Mouse (Mus musculus): ENCODE results near the gene Sash3. TPM values are rescaled to one million over a fixed set of nuclear protein-coding genes. Genes with fewer than 3 reads are reported as not detected.

Gene Sash3
- polyA plus RNA-seq, 1 experiment, result not detected

GRCm38 (mm10) chrX:48153414-48153813 is 7.2 kb downstream of the Sash3 start:
- Histone ChIP-seq H3K4me1 (ENCODE audit: control insufficient read depth, insufficient read depth, low read length) (no peaks in the 10 kb centered on the region), H3K4me3 (ENCODE audit: insufficient read depth, low read depth, low read length) (no peak overlapping the region), H3K27ac (ENCODE audit: insufficient read depth, low read depth, low read length) (no peak overlapping the region)
- no peak for TF ChIP-seq CTCF (IDR thresholded peaks at IDR 0.05; ENCODE audit: insufficient read depth, low read depth, low read length)
- TF ChIP-seq POLR2A (IDR thresholded peaks at IDR 0.05; ENCODE audit: insufficient read depth, low read depth, low read length), result no peak
- WGBS, result 88% methylated on average over 2 of the region's 2 CpGs

GRCm38 (mm10) chrX:48153949-48154348 is 7.7 kb downstream of the Sash3 start:
- Histone ChIP-seq H3K4me3 (ENCODE audit: insufficient read depth, low read depth, low read length) (no peak overlapping the region), H3K4me1 (ENCODE audit: control insufficient read depth, insufficient read depth, low read length) (no peaks in the 10 kb centered on the region), H3K27ac (ENCODE audit: insufficient read depth, low read depth, low read length) (no peak overlapping the region)
- TF ChIP-seq CTCF (IDR thresholded peaks at IDR 0.05; ENCODE audit: insufficient read depth, low read depth, low read length), result no peak
- no peak for TF ChIP-seq POLR2A (IDR thresholded peaks at IDR 0.05; ENCODE audit: insufficient read depth, low read depth, low read length)
- WGBS, result 74% methylated on average over 2 of the region's 2 CpGs

- WGBS, result 85% methylated on average over 6 of the region's 6 CpGs
- TF ChIP-seq POLR2A (IDR thresholded peaks at IDR 0.05; ENCODE audit: insufficient read depth, low read depth, low read length) (no peak), CTCF (IDR thresholded peaks at IDR 0.05; ENCODE audit: insufficient read depth, low read depth, low read length) (no peak)
- no peak overlapping the region for H3K27ac ChIP-seq (ENCODE audit: insufficient read depth, low read depth, low read length)
- no peak overlapping the region for H3K4me3 ChIP-seq (ENCODE audit: insufficient read depth, low read depth, low read length)
- H3K4me1 ChIP-seq (ENCODE audit: control insufficient read depth, insufficient read depth, low read length), result no peaks in the 10 kb centered on the region
These were observed 9.3 kb downstream of the Sash3 start for GRCm38 (mm10) chrX:48155489-48155888.

DNA sequence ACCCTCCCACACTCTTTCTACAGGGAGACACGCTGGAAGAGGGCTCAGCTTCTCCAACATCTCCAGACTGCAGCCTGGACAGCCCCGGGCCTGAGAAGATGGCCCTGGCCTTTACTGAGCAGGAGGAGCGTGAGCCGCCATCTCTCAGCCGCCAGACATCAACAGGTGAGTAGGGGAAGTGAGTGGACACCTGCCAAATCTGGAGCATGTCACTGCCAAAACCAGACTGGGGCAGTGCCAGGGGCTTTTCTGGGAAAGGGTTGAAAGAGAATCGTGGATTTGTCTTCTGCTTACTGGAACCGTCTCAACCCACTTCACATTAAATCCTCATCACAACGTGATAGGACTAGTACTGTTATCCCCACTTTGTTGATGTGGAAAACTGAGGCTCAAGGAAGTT is 11.2 kb downstream of the Sash3 start:
- Histone ChIP-seq H3K27ac (ENCODE audit: insufficient read depth, low read depth, low read length) (no peak overlapping the region), H3K4me3 (ENCODE audit: insufficient read depth, low read depth, low read length) (no peak overlapping the region), H3K4me1 (ENCODE audit: control insufficient read depth, insufficient read depth, low read length) (no peaks in the 10 kb centered on the region)
- TF ChIP-seq POLR2A (IDR thresholded peaks at IDR 0.05; ENCODE audit: insufficient read depth, low read depth, low read length), result no peak
- TF ChIP-seq CTCF (IDR thresholded peaks at IDR 0.05; ENCODE audit: insufficient read depth, low read depth, low read length), result no peak
- 70% methylated on average over 8 of the region's 8 CpGs for WGBS

- no peak overlapping the region for H3K4me3 ChIP-seq (ENCODE audit: insufficient read depth, low read depth, low read length)
- WGBS, result 90% methylated on average over 11 of the region's 11 CpGs
- H3K27ac ChIP-seq (ENCODE audit: insufficient read depth, low read depth, low read length), result no peak overlapping the region
- TF ChIP-seq POLR2A (IDR thresholded peaks at IDR 0.05; ENCODE audit: insufficient read depth, low read depth, low read length) (no peak), CTCF (IDR thresholded peaks at IDR 0.05; ENCODE audit: insufficient read depth, low read depth, low read length) (no peak)
- H3K4me1 ChIP-seq (ENCODE audit: control insufficient read depth, insufficient read depth, low read length), result no peaks in the 10 kb centered on the region
These were observed 12.1 kb downstream of the Sash3 start for GRCm38 (mm10) chrX:48158229-48158919.

GRCm38 (mm10) chrX:48169892-48170291 is 23.7 kb downstream of the Sash3 start:
- TF ChIP-seq POLR2A (IDR thresholded peaks at IDR 0.05; ENCODE audit: insufficient read depth, low read depth, low read length) (no peak), CTCF (IDR thresholded peaks at IDR 0.05; ENCODE audit: insufficient read depth, low read depth, low read length) (no peak)
- H3K27ac ChIP-seq (ENCODE audit: insufficient read depth, low read depth, low read length), result no peak overlapping the region
- H3K4me1 ChIP-seq (ENCODE audit: control insufficient read depth, insufficient read depth, low read length), result no peaks in the 10 kb centered on the region
- 63% methylated on average over 1 of the region's 1 CpGs for WGBS
- no peak overlapping the region for H3K4me3 ChIP-seq (ENCODE audit: insufficient read depth, low read depth, low read length)

DNA sequence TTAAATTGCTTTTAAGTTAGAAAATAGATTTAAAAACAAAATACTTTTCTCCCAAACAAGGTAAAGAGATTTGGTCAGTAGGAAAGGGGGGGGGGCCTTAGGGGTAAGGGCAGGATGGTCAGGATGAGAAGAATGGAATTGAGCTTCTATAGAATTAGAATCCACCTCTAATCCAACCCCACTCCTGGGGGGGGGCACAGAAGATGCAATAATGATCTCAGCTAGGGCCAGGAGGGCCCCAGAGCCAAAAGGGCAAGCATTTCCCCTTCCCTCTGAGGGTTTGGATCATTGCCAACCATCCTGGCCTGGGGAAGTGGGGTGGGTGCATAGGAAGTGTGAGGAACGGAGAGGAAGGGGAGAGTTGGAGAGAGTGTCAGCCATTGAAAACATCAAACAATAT is 24.1 kb downstream of the Sash3 start:
- Histone ChIP-seq H3K4me1 (ENCODE audit: control insufficient read depth, insufficient read depth, low read length) (no peaks in the 10 kb centered on the region), H3K27ac (ENCODE audit: insufficient read depth, low read depth, low read length) (no peak overlapping the region), H3K4me3 (ENCODE audit: insufficient read depth, low read depth, low read length) (no peak overlapping the region)
- TF ChIP-seq CTCF (IDR thresholded peaks at IDR 0.05; ENCODE audit: insufficient read depth, low read depth, low read length) (no peak), POLR2A (IDR thresholded peaks at IDR 0.05; ENCODE audit: insufficient read depth, low read depth, low read length) (no peak)
- whole genome bisulfite sequencing, result 27% methylated on average over 1 of the region's 1 CpGs

DNA sequence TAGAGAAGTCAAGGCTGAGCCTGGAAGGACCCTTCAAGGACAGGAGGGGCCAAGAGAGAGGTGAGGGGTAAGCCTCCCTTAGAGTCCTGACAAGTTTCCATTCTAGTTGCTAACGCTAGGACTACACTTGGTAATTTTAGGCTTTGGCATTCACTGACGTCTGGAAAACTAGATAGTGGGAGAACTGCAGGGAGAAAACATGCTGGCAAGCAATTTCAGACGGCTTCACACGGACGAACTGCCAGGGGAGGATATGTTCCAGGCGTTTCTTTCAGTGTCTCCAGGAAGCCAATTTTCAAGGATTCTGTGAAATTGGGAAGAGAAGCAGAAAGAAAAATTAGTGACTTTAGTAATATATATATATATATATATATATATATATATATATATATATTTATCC is 35.6 kb downstream of the Sash3 start:
- TF ChIP-seq POLR2A (IDR thresholded peaks at IDR 0.05; ENCODE audit: insufficient read depth, low read depth, low read length) (no peak), CTCF (IDR thresholded peaks at IDR 0.05; ENCODE audit: insufficient read depth, low read depth, low read length) (no peak)
- H3K4me3 ChIP-seq (ENCODE audit: insufficient read depth, low read depth, low read length), result no peak overlapping the region
- H3K27ac ChIP-seq (ENCODE audit: insufficient read depth, low read depth, low read length), result no peak overlapping the region
- H3K4me1 ChIP-seq (ENCODE audit: control insufficient read depth, insufficient read depth, low read length), result no peaks in the 10 kb centered on the region
- 64% methylated on average over 6 of the region's 6 CpGs for WGBS

DNA sequence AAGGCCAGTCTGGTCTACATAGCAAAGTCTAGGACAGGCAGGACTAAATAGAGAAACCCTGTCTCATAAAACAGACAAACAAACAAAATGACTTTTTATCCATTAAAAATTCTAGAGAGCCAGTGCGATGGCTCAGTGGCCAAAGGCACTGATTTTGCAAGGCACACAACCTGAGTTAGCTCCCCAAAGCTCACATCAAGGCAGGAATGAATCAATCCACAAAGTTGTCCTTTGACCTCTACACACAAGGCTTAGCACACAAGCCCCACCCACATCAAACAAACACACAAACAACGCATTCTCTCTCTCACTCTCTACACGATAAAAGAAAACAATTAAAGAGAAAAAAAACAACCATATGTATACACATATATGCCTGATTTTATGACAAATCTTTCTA is 38.5 kb downstream of the Sash3 start:
- TF ChIP-seq CTCF (IDR thresholded peaks at IDR 0.05; ENCODE audit: insufficient read depth, low read depth, low read length) (no peak), POLR2A (IDR thresholded peaks at IDR 0.05; ENCODE audit: insufficient read depth, low read depth, low read length) (no peak)
- WGBS, result 79% methylated on average over 3 of the region's 3 CpGs
- Histone ChIP-seq H3K4me1 (ENCODE audit: control insufficient read depth, insufficient read depth, low read length) (no peaks in the 10 kb centered on the region), H3K4me3 (ENCODE audit: insufficient read depth, low read depth, low read length) (no peak overlapping the region), H3K27ac (ENCODE audit: insufficient read depth, low read depth, low read length) (no peak overlapping the region)
